Mouse (Mus musculus): ENCODE results near the gene Abhd17c. TPM values are rescaled to one million over a fixed set of nuclear protein-coding genes. Genes with fewer than 3 reads are reported as not detected.
"Not testable (repeated sequence)": the region's sequence is repeated elsewhere in the genome, so short reads cannot be mapped to it uniquely, and the experiment has no call there.

The Abhd17c gene
- total RNA-seq, 2 experiments from 2014 or later, result 108 to 112 TPM

GRCm38 (mm10) chr7:84153821-84154220 lies 2.1 kb upstream of the Abhd17c start:
- intact Hi-C loops (cut with DNase I), result no loop called here
- DNase-seq, result no peak

DNA sequence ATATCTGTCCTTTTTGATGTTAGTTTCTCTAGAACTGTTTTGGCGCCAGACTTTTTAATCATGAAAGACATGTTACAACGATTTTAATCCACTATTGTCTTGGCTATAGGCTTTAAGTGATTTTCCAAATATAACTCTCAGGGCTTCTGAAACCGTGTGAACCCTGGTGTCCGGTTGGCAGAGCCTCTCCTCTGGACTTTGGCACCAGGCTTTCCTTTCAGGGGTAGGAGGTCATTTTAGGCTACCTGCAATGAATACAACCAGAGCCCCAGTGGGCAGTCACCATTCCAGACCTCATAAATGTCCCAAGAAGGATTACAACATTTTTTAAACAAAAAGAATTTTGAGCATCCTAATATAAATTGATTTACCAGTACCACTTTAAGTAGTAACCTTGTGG lies 1.1 kb upstream of the Abhd17c start:
- DNase-seq, result no peak
- intact Hi-C loops (cut with DNase I), result no loop called here

DNA sequence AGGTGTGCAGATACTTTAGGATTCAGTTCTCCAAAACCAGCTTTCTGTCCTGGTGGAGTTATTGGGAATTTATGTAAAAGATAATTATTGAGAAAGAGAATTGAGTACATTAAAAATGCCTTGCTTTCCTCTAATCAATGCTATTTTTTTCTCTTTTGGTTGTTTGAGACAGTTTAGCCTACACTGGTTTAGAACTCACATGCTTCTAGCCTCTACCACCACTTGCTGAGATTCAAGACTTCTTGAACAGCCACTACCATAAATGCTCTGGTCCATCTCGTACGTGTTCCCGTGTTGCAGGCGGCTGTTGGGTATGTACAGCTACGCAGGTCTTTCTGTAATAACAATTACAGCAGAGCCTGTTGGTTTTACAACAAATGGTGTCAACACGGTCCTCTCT lies 681 bp upstream of the Abhd17c start:
- DNase-seq, result no peak

DNA sequence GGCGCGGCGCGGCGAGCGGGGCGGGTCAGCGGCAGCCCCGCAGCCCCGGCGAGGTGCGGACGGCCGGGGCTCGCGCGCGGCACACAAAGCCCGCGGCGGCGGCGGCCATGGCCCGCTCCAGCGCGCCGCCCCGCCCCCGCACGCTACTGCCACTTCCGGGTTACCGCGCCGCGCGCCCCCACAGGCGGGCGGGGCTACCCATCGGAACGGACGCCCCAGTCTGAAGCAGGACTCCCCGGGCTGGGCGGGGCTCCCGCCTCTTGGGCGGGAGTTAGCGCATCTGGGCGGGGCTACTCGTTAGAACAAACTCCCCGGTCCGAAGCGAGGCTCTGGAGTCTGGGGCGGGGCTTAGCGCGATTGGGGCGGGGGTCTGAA lies 254 bp upstream of the Abhd17c start:
- intact Hi-C loops (cut with DNase I), result no loop called here
- DNase-seq, result peak; percentile 97

More for the DNA sequence above, 681 bp upstream of the Abhd17c start:
- intact Hi-C loops (cut with DNase I), result no loop called here

- DNase-seq, result no peak
- intact Hi-C loops (cut with DNase I), result no loop called here
These were observed 1.2 kb downstream of the Abhd17c start for GRCm38 (mm10) chr7:84150361-84151000.

- no peak for DNase-seq
- intact Hi-C loops (cut with DNase I), result no loop called here
These were observed 1.9 kb downstream of the Abhd17c start for GRCm38 (mm10) chr7:84149821-84150220.

- intact Hi-C loops (cut with DNase I), result no loop called here
- DNase-seq, result no peak
These were observed 2.8 kb downstream of the Abhd17c start for GRCm38 (mm10) chr7:84148896-84149295.

GRCm38 (mm10) chr7:84147746-84148145 lies 3.9 kb downstream of the Abhd17c start:
- intact Hi-C loops (cut with DNase I), result no loop called here
- DNase-seq, result no peak

DNA sequence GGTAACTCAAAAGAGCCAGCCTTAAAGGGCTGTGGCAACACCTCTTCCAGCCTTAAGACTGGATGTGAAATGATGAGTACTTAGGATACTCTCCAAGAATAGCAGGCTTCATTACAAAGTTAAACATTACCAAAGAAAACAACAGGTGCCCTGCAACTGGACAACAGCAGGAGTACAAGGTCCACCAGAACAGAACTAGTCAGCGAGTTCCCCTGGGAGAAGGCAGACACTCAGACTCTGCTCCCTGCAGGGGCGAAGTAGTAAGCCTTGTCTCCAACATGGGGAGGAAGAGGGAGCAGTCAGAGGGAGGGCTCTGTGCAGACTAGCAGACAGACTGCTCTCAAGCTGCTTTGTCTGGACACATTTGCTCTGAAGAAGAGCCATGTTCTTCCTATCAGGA lies 6.1 kb downstream of the Abhd17c start:
- no peak for DNase-seq
- intact Hi-C loops (cut with DNase I), result no loop called here

GRCm38 (mm10) chr7:84142736-84143473 lies 8.8 kb downstream of the Abhd17c start:
- intact Hi-C loops (cut with DNase I), result no loop called here
- no peak for DNase-seq

GRCm38 (mm10) chr7:84142196-84142595 lies 9.5 kb downstream of the Abhd17c start:
- no peak for DNase-seq
- intact Hi-C loops (cut with DNase I), result no loop called here

GRCm38 (mm10) chr7:84139566-84139965 lies 12.1 kb downstream of the Abhd17c start:
- DNase-seq, result no peak
- intact Hi-C loops (cut with DNase I), result no loop called here

- intact Hi-C loops (cut with DNase I), result no loop called here
- no peak for DNase-seq
These were observed 13.0 kb downstream of the Abhd17c start for GRCm38 (mm10) chr7:84138731-84139130.

- intact Hi-C loops (cut with DNase I), result no loop called here
- DNase-seq, result no peak
These were observed 13.9 kb downstream of the Abhd17c start for GRCm38 (mm10) chr7:84137779-84138178.

DNA sequence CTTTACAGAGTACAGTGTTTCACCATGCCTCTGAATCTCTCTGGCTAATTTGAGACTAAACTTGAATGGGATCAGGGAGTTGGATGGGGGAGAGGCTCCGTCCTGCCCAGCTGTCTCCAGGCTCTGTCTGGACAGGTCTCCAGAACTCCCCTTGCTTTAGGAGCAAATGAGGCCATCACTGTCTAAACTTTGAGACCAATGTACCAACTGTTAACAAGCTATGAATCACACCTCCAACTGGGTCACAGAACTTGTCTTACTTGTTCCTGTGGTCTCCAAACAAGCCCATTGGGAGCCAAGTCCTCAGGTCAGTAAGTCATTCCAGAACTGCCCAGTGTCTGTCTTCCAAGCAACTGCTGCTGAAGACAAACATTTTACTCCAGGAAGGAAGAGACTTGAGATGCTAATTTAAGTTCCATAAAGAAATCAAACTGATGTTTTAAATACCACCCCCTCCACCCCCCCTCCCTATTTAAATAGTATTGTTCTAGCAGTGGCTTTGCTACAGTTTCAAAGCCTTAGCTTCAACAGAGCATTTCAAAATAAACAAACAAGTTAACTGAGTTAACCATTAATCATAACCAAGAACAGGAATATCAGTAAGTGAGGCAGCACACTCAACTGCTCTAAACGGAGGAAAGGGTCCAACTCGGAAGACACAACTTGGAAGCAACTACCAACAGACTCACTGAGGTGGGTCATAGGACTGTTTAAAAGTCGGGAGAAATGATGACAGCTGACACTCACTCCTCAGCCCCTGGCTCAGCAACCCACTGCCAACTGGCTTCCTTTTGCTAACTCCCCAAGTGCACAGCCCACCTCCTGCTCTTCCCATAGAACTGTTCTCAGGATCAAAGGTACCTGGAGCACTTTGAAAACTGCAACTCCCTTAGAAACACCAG lies 15.6 kb downstream of the Abhd17c start:
- intact Hi-C loops (cut with DNase I), result no loop called here
- DNase-seq, result no peak

- intact Hi-C loops (cut with DNase I), result no loop called here
- peak; percentile 17 for DNase-seq
These were observed 19.0 kb downstream of the Abhd17c start for GRCm38 (mm10) chr7:84132704-84133103.

- intact Hi-C loops (cut with DNase I), result no loop called here
- no peak for DNase-seq
These were observed 20.0 kb downstream of the Abhd17c start for GRCm38 (mm10) chr7:84131736-84132135.

GRCm38 (mm10) chr7:84128661-84129060 lies 23.0 kb downstream of the Abhd17c start:
- intact Hi-C loops (cut with DNase I), result no loop called here

DNA sequence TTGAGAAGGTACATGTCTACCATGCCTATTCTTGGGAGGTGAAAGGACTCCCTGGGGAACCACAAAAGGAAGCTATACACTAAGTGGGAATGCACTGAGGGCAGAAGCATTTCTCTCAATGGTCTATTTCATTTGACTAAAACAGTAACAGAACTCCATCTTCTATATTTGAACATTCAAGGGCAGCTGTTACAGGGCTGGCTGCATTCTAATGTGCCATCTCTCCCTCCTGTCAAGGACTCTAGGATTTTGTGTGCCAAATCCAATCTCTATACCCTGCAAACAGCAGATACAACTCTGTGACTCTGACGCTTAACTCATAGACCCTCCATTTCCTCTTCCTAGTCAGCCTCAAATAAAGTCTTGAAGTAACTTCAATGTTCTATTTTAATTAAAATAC lies 26.0 kb downstream of the Abhd17c start:
- no peak for DNase-seq
- intact Hi-C loops (cut with DNase I), result no loop called here

More at GRCm38 (mm10) chr7:84128661-84129060, 23.0 kb downstream of the Abhd17c start:
- DNase-seq, result no peak

DNA sequence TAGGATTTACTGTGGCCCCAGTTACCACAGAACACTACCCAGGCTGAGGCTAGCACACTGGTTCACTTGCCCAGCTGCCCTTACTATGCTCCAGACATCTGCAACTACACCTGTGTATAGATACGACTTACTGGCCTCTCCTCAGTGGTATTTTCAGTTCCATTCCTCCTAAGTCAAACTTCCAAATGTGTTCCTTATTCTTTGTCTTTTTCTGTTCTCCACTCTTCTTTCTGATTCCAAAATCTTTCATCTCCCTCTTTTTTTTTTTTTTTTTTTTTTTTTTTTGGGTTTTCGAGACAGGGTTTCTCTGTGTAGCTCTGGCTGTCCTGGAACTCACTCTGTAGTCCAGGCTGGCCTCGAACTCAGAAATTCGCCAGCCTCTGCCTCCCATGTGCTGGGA lies 28.0 kb downstream of the Abhd17c start:
- intact Hi-C loops (cut with DNase I); DNase-seq: not testable (repeated sequence)

DNA sequence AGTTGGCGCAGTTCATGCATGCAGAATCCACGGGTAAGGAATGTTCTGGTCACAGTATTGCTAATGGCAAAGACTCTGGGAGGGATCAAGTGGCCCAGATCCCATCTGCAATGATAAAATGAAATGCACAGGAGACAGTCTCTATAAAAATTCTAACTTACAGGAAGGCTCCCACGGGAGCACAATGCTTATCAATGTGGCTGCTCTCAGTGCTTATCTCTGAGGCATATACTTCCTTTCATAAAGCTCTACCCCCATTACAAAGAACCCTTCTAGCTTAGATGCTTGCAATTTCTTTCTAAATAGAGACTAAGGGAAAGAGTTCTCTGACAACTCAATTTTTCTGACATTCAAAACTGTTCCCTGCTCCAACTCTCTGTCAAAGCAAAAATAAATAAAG lies 29.9 kb downstream of the Abhd17c start:
- no peak for DNase-seq
- intact Hi-C loops (cut with DNase I), result no loop called here
